In the genomic region with DNA sequence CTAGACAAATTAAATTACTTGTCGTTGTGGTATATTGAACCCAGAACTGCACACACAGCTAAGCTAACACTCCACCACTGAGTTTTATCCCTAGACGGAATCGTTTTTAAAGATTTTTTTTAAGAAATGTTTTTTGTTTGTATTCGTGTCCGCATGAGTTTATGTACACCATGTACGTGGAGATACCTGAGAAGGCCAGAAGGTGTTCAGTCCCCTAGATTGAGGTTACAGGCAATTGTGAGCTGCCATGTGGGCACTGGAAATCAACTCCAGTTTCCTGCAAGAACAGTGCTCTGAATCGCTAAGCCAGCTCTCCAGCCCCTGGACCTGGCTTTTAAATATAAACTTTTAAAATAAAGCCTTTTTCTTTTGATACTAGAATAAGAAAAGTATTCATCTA, we compare ENCODE assay signal across 9 mouse cellular contexts. TPM values are rescaled to one million over a fixed set of nuclear protein-coding genes. Genes with fewer than 3 reads are reported as not detected.
DNase-seq lines count a peak whose midpoint lies in the region; ATAC-seq and TF ChIP-seq lines count a peak whose summit lies in the region.
"Had no signal": no experiment of that assay in that cellular context is flagged by ENCODE, and none has a peak within 500 bp of the region (broad histone marks: within the 10 kb centered on the region; RNA-seq: fewer than 3 reads in every experiment).

No protein-coding gene starts in this region.

- H3K27me3 ChIP-seq in kidney, postnatal 0 days (ENCODE audit: insufficient read depth, low read length), result no peaks in the 10 kb centered on the region
- H3K27me3 ChIP-seq in embryonic facial prominence, embryonic 15.5 days, result no peaks in the 10 kb centered on the region
- H3K27me3 ChIP-seq in midbrain, embryonic 16.5 days (ENCODE audit: control insufficient read depth, insufficient read depth, low read depth, low read length), result no peaks in the 10 kb centered on the region

- H3K4me2 ChIP-seq in kidney, postnatal 0 days (ENCODE audit: low read length), result peak overlapping the region; percentile 76
- H3K4me2 ChIP-seq in embryonic facial prominence, embryonic 15.5 days (replicated peaks), result peak overlapping the region; percentile 68; the same call in 1 of the 2 replicates
- H3K4me2 ChIP-seq in midbrain, embryonic 16.5 days (ENCODE audit: low read length), result peak overlapping the region; percentile 75

- ATAC-seq in kidney, postnatal 0 days (replicated peaks; ENCODE audit: low FRiP score, low read depth), result no peak
- ATAC-seq in embryonic facial prominence, embryonic 15.5 days (ENCODE audit: insufficient number of reproducible peaks, low FRiP score, low TSS enrichment, low read depth), result no peak
- no peak for ATAC-seq in midbrain, embryonic 16.5 days

- TF ChIP-seq CTCF in kidney, postnatal 0 days (IDR thresholded peaks at IDR 0.05; ENCODE audit: low read depth), result no peak

- 71% methylated on average over 7 of the region's 7 CpGs for WGBS in kidney, postnatal 0 days
- WGBS in embryonic facial prominence, embryonic 15.5 days, result 53% methylated on average over 7 of the region's 7 CpGs
- WGBS in midbrain, embryonic 16.5 days, result 63% methylated on average over 7 of the region's 7 CpGs

- H3K36me3 ChIP-seq in kidney, postnatal 0 days (ENCODE audit: insufficient read depth, low read length), result no peaks in the 10 kb centered on the region
- H3K36me3 ChIP-seq in embryonic facial prominence, embryonic 15.5 days, result no peaks in the 10 kb centered on the region
- H3K36me3 ChIP-seq in midbrain, embryonic 16.5 days (ENCODE audit: control insufficient read depth, insufficient read depth, low read length), result no peaks in the 10 kb centered on the region

- no peak overlapping the region for H3K27ac ChIP-seq in kidney, postnatal 0 days
- no peak overlapping the region for H3K27ac ChIP-seq in embryonic facial prominence, embryonic 15.5 days (replicated peaks)
- H3K27ac ChIP-seq in midbrain, embryonic 16.5 days (ENCODE audit: low read length), result no peak overlapping the region; the same call in 1 of the 2 replicates

- H3K9me3 ChIP-seq in kidney, postnatal 0 days (replicated peaks; ENCODE audit: low read length), result no peaks in the 10 kb centered on the region
- H3K9me3 ChIP-seq in embryonic facial prominence, embryonic 15.5 days (replicated peaks), result no peaks in the 10 kb centered on the region
- H3K9me3 ChIP-seq in midbrain, embryonic 16.5 days (replicated peaks; ENCODE audit: control insufficient read depth, low read length, poor library complexity, severe bottlenecking), result no peaks in the 10 kb centered on the region

- H3K4me1 ChIP-seq in kidney, postnatal 0 days (replicated peaks; ENCODE audit: insufficient read depth, low read length), result no peaks in the 10 kb centered on the region; the same call in 1 of the 2 replicates
- H3K4me1 ChIP-seq in embryonic facial prominence, embryonic 15.5 days, result peaks cover 15% of the 10 kb centered on the region
- H3K4me1 ChIP-seq in midbrain, embryonic 16.5 days (ENCODE audit: control insufficient read depth, insufficient read depth, low read length), result peaks cover 20% of the 10 kb centered on the region

- no peak for DNase-seq in kidney, postnatal 0 days (ENCODE audit: low spot score)
- no peak for DNase-seq in kidney, postnatal 25 days
- peak; percentile 27 for DNase-seq in induced T-regulatory cell, adult 2 months (ENCODE audit: low read depth)
- DNase-seq in embryo, embryonic 10.5 days (ENCODE audit: low spot score), result no peak
- DNase-seq in gastrocnemius, postnatal 25 days, result no peak
- DNase-seq in lung, adult 18-20 months, result no peak

- no peak overlapping the region for H3K4me3 ChIP-seq in kidney, postnatal 0 days (replicated peaks; ENCODE audit: low read depth, low read length)
- peak overlapping the region; percentile 98 for H3K4me3 ChIP-seq in embryonic facial prominence, embryonic 15.5 days (replicated peaks)
- peak overlapping the region; percentile 82 for H3K4me3 ChIP-seq in midbrain, embryonic 16.5 days (ENCODE audit: low read depth, low read length)

- no peak overlapping the region for H3K9ac ChIP-seq in kidney, postnatal 0 days (ENCODE audit: low read depth, low read length)
- no peak overlapping the region for H3K9ac ChIP-seq in embryonic facial prominence, embryonic 15.5 days
- no peak overlapping the region for H3K9ac ChIP-seq in midbrain, embryonic 16.5 days (ENCODE audit: low read depth, low read length)

RNA-seq across cellular contexts. Expression of a gene that starts 2.1 kb away (rescaled TPM):
- polyA plus RNA-seq in kidney, postnatal 0 days (2015; fragmentation: Nextera tagmentation; extraction: Ambion mirVana), result 9.7 and 10.0 TPM in 2 replicates
- polyA plus RNA-seq in embryonic facial prominence, embryonic 15.5 days (2015; fragmentation: Nextera tagmentation; extraction: Ambion mirVana), result 13.6 and 16.6 TPM in 2 replicates
- polyA plus RNA-seq in midbrain, embryonic 16.5 days (2015; fragmentation: Nextera tagmentation; extraction: Ambion mirVana), result 15.3 and 19.2 TPM in 2 replicates
- total RNA-seq in gastrocnemius, postnatal 25 days (2021), result 10 to 100 TPM; 27.4 to 29.1 TPM

RNA-seq across cellular contexts. Expression of a gene that starts 15.2 kb away (rescaled TPM):
- not detected in 2 replicates for polyA plus RNA-seq in kidney, postnatal 0 days (2015; fragmentation: Nextera tagmentation; extraction: Ambion mirVana)
- polyA plus RNA-seq in embryonic facial prominence, embryonic 15.5 days (2015; fragmentation: Nextera tagmentation; extraction: Ambion mirVana), result not detected in 2 replicates
- 0.13 TPM in 1 of 2 replicates, not detected in the other for polyA plus RNA-seq in midbrain, embryonic 16.5 days (2015; fragmentation: Nextera tagmentation; extraction: Ambion mirVana)
- total RNA-seq in gastrocnemius, postnatal 25 days (2021), result under 1 TPM in 1 of 2 experiments, not detected in 1; 0.27 TPM
- total RNA-seq: layer of hippocampus, postnatal 14 days had no signal
